14 mouse cellular contexts compared by ENCODE assay signal in the genomic region with DNA sequence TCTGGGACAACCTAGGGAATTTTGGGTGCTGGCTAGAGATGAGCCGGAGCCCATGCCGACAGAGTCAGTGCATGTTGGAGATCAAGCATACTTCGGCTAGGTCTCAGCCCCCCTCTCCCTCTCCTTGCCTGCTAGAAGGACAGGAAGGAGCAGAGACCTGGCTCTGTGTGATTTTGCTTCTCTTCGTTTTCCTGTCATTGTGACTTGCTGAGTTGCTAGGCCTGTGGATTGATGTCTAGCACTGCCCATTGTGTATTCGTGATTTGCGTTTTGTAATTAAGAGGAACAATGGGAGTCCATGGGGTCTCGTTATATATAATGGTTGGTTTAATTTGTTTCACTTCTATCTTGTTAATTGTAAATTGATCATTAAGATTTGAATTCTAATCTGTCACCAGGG.
A peak's percentile ranks its signal among the peaks of the same experiment; 100 is the strongest.
DNase-seq lines count a peak whose midpoint lies in the region; ATAC-seq lines count a peak whose summit lies in the region.
"Had no signal": no experiment of that assay in that cellular context is flagged by ENCODE, and none has a peak within 500 bp of the region (broad histone marks: within the 10 kb centered on the region; RNA-seq: fewer than 3 reads in every experiment).

No protein-coding gene starts in this region.

- H3K4me1 ChIP-seq in embryonic facial prominence, embryonic 14.5 days (ENCODE audit: control insufficient read depth, insufficient read depth, low read length) = 0 out of 2 replicates have a peak, but pooled peaks cover 3% of the 10 kb centered on the region
- H3K4me1 ChIP-seq in embryonic facial prominence, embryonic 10.5 days = no peaks in the 10 kb centered on the region
- peaks cover 6% of the 10 kb centered on the region; the same call in 1 of the 2 replicates for H3K4me1 ChIP-seq in forebrain, embryonic 11.5 days (replicated peaks; ENCODE audit: control insufficient read depth, insufficient read depth, low read length)
- peaks cover 8% of the 10 kb centered on the region; the same call in 1 of the 2 replicates for H3K4me1 ChIP-seq in neural tube, embryonic 12.5 days

- no peaks in the 10 kb centered on the region for H3K27me3 ChIP-seq in embryonic facial prominence, embryonic 14.5 days (replicated peaks; ENCODE audit: control insufficient read depth, insufficient read depth, low read length)
- H3K27me3 ChIP-seq in embryonic facial prominence, embryonic 10.5 days (replicated peaks; ENCODE audit: low read depth, poor library complexity, severe bottlenecking) = no peaks in the 10 kb centered on the region
- H3K27me3 ChIP-seq in forebrain, embryonic 11.5 days (ENCODE audit: control insufficient read depth, insufficient read depth, low read length) = no peaks in the 10 kb centered on the region
- H3K27me3 ChIP-seq in neural tube, embryonic 12.5 days (replicated peaks) = no peaks in the 10 kb centered on the region

- H3K36me3 ChIP-seq in embryonic facial prominence, embryonic 14.5 days (ENCODE audit: control insufficient read depth, insufficient read depth, low read length) = 0 out of 2 replicates have a peak, but pooled peaks cover 5% of the 10 kb centered on the region
- peaks cover 4% of the 10 kb centered on the region for H3K36me3 ChIP-seq in embryonic facial prominence, embryonic 10.5 days (replicated peaks)
- no peaks in the 10 kb centered on the region for H3K36me3 ChIP-seq in forebrain, embryonic 11.5 days (ENCODE audit: control insufficient read depth, insufficient read depth, low read length)
- H3K36me3 ChIP-seq in neural tube, embryonic 12.5 days = 0 out of 2 replicates have a peak, but pooled peaks cover 5% of the 10 kb centered on the region

- no peak overlapping the region for H3K9ac ChIP-seq in embryonic facial prominence, embryonic 14.5 days (ENCODE audit: low read depth, low read length)
- no peak overlapping the region for H3K9ac ChIP-seq in forebrain, embryonic 11.5 days (ENCODE audit: low read length)
- no peak overlapping the region for H3K9ac ChIP-seq in neural tube, embryonic 12.5 days

- no peak overlapping the region for H3K4me2 ChIP-seq in embryonic facial prominence, embryonic 14.5 days (ENCODE audit: low read depth, low read length)
- H3K4me2 ChIP-seq in forebrain, embryonic 11.5 days (ENCODE audit: low read depth, low read length, severe bottlenecking) = no peak overlapping the region
- no peak overlapping the region for H3K4me2 ChIP-seq in neural tube, embryonic 12.5 days (replicated peaks)

- intact Hi-C loops in left cerebral cortex, postnatal 10 days (cut with DNase I) = no loop called here

- no peak for DNase-seq in embryonic facial prominence, embryonic 14.5 days (ENCODE audit: low spot score)
- DNase-seq in embryonic facial prominence, embryonic 10.5 days (ENCODE audit: low spot score) = no peak
- peak; percentile 20 for DNase-seq in lung, postnatal 10 days
- DNase-seq in lung, postnatal 25 days (ENCODE audit: low spot score) = no peak
- DNase-seq in forebrain, embryonic 11.5 days (ENCODE audit: low spot score) = no peak
- DNase-seq in left cerebral cortex, postnatal 10 days (ENCODE audit: extremely low spot score in 1 of 2, low spot score in 2 of 2) = no peak
- DNase-seq in spleen, postnatal 14 days (ENCODE audit: low spot score in 2 of 2) = no peak
- DNase-seq: embryo, embryonic 11 days; gastrocnemius, postnatal 10 days; heart, adult 18-20 months; kidney, adult 2 months; kidney, postnatal 25 days; thymus, adult 18-20 months had no signal

- H3K9me3 ChIP-seq in embryonic facial prominence, embryonic 14.5 days (ENCODE audit: control insufficient read depth, low read length) = no peaks in the 10 kb centered on the region
- no peaks in the 10 kb centered on the region for H3K9me3 ChIP-seq in embryonic facial prominence, embryonic 10.5 days
- H3K9me3 ChIP-seq in forebrain, embryonic 11.5 days (ENCODE audit: control insufficient read depth, low read length) = no peaks in the 10 kb centered on the region
- H3K9me3 ChIP-seq in neural tube, embryonic 12.5 days = no peaks in the 10 kb centered on the region

- WGBS in embryonic facial prominence, embryonic 14.5 days = 64% methylated on average over 7 of the region's 7 CpGs
- WGBS in embryonic facial prominence, embryonic 10.5 days = 51% methylated on average over 7 of the region's 7 CpGs
- WGBS in forebrain, embryonic 11.5 days = 28% methylated on average over 7 of the region's 7 CpGs
- WGBS in neural tube, embryonic 12.5 days = 43% methylated on average over 7 of the region's 7 CpGs

- H3K27ac ChIP-seq in embryonic facial prominence, embryonic 14.5 days (replicated peaks; ENCODE audit: low read depth, low read length) = no peak overlapping the region
- H3K27ac ChIP-seq in embryonic facial prominence, embryonic 10.5 days (replicated peaks) = no peak overlapping the region
- no peak overlapping the region for H3K27ac ChIP-seq in forebrain, embryonic 11.5 days (ENCODE audit: low read depth, low read length)
- no peak overlapping the region for H3K27ac ChIP-seq in neural tube, embryonic 12.5 days

- ATAC-seq in embryonic facial prominence, embryonic 14.5 days (ENCODE audit: low read depth) = peak; percentile 30; the same call in 1 of the 2 replicates
- 0 out of 2 replicates have a peak, but pooled peaks have one; percentile 18 for ATAC-seq in forebrain, embryonic 11.5 days (replicated peaks; ENCODE audit: low FRiP score)
- ATAC-seq in neural tube, embryonic 12.5 days (ENCODE audit: low FRiP score, low read depth) = peak; percentile 49; the same call in 1 of the 2 replicates

- no peak overlapping the region for H3K4me3 ChIP-seq in embryonic facial prominence, embryonic 14.5 days (ENCODE audit: low read depth, low read length)
- no peak overlapping the region for H3K4me3 ChIP-seq in embryonic facial prominence, embryonic 10.5 days
- no peak overlapping the region for H3K4me3 ChIP-seq in forebrain, embryonic 11.5 days (ENCODE audit: low read depth, low read length)
- H3K4me3 ChIP-seq in neural tube, embryonic 12.5 days = no peak overlapping the region
